Mouse (Mus musculus) liver, adult 2 months (tissue): ENCODE data around the gene Idnk. TPM values are rescaled to one million over a fixed set of nuclear protein-coding genes. Genes with fewer than 3 reads are reported as not detected.

Experiments used
- DNase-seq: peaks from one replicate; pipeline ENCODE4 v3.0.0-alpha.2; 2011; ENCODE audit warnings: low read depth, low spot score; ENCODE audit errors: extremely low read depth
- H3K27ac ChIP-seq: fragments of 200-500 bp; replicated peaks from 2 replicates; pipeline ENCODE4 v1.5.1; 2012; ENCODE audit warnings: low read depth, mild to moderate bottlenecking, control low read depth, inconsistent platforms, low read length; ENCODE audit not compliant: insufficient read depth
- H3K27me3 ChIP-seq: fragments of 200-500 bp; 2 replicates; pipeline ENCODE4 v1.6.1; 2012; ENCODE audit warnings: mild to moderate bottlenecking, moderate library complexity, low read length, inconsistent platforms; ENCODE audit not compliant: control insufficient read depth, insufficient read depth
- H3K36me3 ChIP-seq: fragments of 200-500 bp; 2 replicates; pipeline ENCODE4 v1.6.1; 2012; ENCODE audit warnings: low read length, inconsistent platforms; ENCODE audit not compliant: control insufficient read depth, insufficient read depth
- H3K4me1 ChIP-seq: fragments of 200-500 bp; 2 replicates; pipeline ENCODE4 v1.6.1; 2011; ENCODE audit warnings: low read length; ENCODE audit not compliant: control insufficient read depth, insufficient read depth
- H3K4me3 ChIP-seq: fragments of 200-500 bp; 2 replicates; pipeline ENCODE4 v1.5.1; 2011; ENCODE audit warnings: low read depth, mild to moderate bottlenecking, control low read depth, low read length, moderate library complexity; ENCODE audit not compliant: insufficient read depth
- H3K79me2 ChIP-seq: fragments of 200-500 bp; 2 replicates; pipeline ENCODE4 v1.6.1; 2012; ENCODE audit warnings: inconsistent platforms, mild to moderate bottlenecking, low read length, moderate library complexity; ENCODE audit not compliant: control insufficient read depth, insufficient read depth
- H3K9ac ChIP-seq: fragments of 200-500 bp; 2 replicates; pipeline ENCODE4 v1.6.1; 2012; ENCODE audit warnings: low read depth, mild to moderate bottlenecking, control low read depth, inconsistent platforms, low read length
- CTCF ChIP-seq: fragments of 200-500 bp; IDR thresholded peaks from 2 replicates; pipeline ENCODE4 v1.5.1; 2011; ENCODE audit warnings: low read depth, low read length, control low read depth
- POLR2A ChIP-seq: fragments of 200-500 bp; IDR thresholded peaks from 2 replicates; pipeline ENCODE4 v1.6.1; 2011; ENCODE audit warnings: low read length, control low read depth; ENCODE audit not compliant: insufficient read depth; ENCODE audit errors: extremely low read depth
- WGBS: fragments of 180-500 bp; shearing (Covaris S2); methylation state at CpG from one replicate; pipeline ENCODE4 v1.1.7; 2018; 5-methylcytosine and 5-hydroxymethylcytosine counted together
- polyA plus RNA-seq: library from polyadenylated mRNA; depleted of rRNA; stranded (reverse); fragments of >200 nt; gene quantifications from 2 replicates; pipeline ENCODE4 v1.2.3, GENCODE M21; 2012
- total RNA-seq: library from RNA; depleted of rRNA; stranded (reverse); fragments of >200 nt; gene quantifications from 2 replicates; pipeline ENCODE4 v1.2.3, GENCODE M21; 2014

Idnk gene
- total and polyA plus RNA-seq, 2 experiments, result 26.9 to 34.5 TPM

DNA sequence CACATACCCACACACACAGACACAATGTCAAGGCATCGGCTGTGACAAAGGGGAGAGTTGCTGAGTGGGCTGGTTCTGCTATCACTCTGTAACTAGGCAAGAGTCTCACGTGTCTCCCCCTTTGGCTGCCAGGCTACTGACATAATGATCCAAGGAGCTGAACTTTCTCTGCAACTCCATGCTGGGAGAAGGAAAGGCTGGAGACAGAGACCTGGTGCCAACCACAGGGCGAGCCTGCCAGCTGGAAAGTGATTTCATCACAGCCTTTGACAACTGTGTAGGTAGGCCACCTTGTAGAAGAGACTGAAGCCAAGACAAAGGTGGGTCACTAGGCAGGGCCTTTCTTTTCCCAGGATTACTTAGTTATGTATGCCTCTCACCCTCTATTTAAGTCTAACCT lies 39.8 kb downstream of the Idnk start:
- H3K36me3 ChIP-seq, result peaks cover 17% of the 10 kb centered on the region; the same call in 1 of the 2 replicates
- peak; percentile 75 for DNase-seq
- H3K27me3 ChIP-seq, result no peaks in the 10 kb centered on the region
- H3K4me3 ChIP-seq, result no peak overlapping the region
- H3K27ac ChIP-seq, result no peak overlapping the region
- H3K9ac ChIP-seq, result no peak overlapping the region
- 26% methylated on average over 3 of the region's 3 CpGs for WGBS
- peaks cover 20% of the 10 kb centered on the region for H3K4me1 ChIP-seq
- TF ChIP-seq CTCF (no peak), POLR2A (no peak)
- H3K79me2 ChIP-seq, result peaks cover 32% of the 10 kb centered on the region; the same call in 1 of the 2 replicates

DNA sequence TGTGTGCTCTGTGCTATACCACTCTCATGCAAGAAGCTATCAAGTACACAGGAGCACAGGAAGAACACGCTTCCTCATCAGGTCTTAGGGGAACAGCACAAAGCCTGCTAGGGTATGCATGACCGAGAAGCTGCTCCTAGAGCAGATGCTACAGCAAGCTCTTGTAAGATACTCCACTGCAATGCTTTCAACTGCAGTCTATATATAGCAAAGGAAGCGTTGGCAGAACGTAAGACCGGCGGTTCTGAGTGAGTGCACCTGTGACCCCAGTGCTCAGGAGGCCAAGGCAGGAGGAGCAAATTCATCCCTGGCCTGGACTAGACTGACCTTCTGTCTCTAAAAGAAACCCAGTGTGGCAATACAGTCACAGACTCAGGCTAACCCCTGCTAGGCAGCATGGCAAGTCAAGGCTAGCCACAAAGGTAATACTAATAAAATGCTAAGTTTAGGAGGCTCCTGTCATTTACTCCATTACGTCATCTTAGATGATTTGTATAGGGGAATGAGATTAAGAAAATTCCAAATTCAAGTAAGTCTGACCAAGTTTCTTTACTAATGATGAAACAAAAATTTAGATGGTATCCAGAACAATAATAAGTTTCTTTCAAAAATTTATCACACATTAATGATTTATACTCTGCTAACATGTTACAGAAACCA lies 40.7 kb downstream of the Idnk start:
- Histone ChIP-seq H3K9ac (no peak overlapping the region), H3K79me2 (peaks cover 39% of the 10 kb centered on the region), H3K36me3 (peaks cover 13% of the 10 kb centered on the region; the same call in 1 of the 2 replicates), H3K27ac (no peak overlapping the region), H3K4me1 (peaks cover 23% of the 10 kb centered on the region), H3K4me3 (no peak overlapping the region), H3K27me3 (no peaks in the 10 kb centered on the region)
- TF ChIP-seq POLR2A (no peak), CTCF (no peak)
- DNase-seq, result peak; percentile 72
- WGBS, result 56% methylated on average over 7 of the region's 7 CpGs

DNA sequence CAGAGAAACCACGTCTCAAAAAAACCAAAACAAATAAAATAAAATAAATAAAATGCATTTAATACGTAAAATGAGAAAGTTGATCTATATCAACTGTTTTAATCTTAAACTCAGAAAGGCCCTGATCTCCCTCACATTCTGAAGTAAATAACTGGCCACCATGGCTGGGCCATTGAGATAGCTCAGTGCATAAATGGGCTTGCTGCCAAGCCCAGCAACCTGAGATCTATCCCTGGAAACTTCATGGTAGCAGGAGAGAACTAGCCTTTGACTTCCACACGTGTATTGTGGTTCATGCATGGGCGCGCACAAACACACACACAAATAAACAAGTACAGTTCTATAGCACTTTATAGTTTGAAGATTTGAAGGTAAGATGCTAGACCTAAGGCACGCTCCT lies 43.9 kb downstream of the Idnk start:
- Histone ChIP-seq H3K4me3 (no peak overlapping the region), H3K9ac (no peak overlapping the region), H3K27me3 (no peaks in the 10 kb centered on the region), H3K79me2 (peaks cover 55% of the 10 kb centered on the region), H3K36me3 (peaks cover 2% of the 10 kb centered on the region; the same call in 1 of the 2 replicates), H3K27ac (no peak overlapping the region), H3K4me1 (peaks cover 27% of the 10 kb centered on the region)
- 70% methylated on average over 6 of the region's 6 CpGs for WGBS
- no peak for DNase-seq
- no peak for TF ChIP-seq CTCF

DNA sequence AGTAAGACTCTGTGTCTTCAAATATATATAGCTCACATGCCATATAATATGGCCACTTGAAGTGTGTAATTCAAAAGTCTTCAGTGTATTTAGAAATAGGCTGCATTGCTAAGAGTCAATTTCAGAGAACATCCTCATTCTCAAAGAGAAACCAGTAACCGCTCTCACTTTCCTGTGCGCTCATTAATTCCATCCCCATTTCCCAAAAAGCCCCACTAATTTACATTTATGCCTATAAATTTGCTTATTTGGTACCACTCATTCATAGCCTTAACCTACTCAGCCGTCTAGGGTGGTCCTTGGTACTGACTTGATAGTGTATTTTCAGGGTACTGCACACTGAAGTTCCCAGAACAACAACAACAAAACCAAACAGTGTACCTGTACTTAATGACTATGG lies 44.5 kb downstream of the Idnk start:
- Histone ChIP-seq H3K27me3 (no peaks in the 10 kb centered on the region), H3K79me2 (peaks cover 58% of the 10 kb centered on the region), H3K4me3 (no peak overlapping the region), H3K4me1 (peaks cover 30% of the 10 kb centered on the region), H3K27ac (no peak overlapping the region), H3K36me3 (no peaks in the 10 kb centered on the region), H3K9ac (no peak overlapping the region)
- 91% methylated on average over 3 of the region's 3 CpGs for WGBS
- no peak for DNase-seq
- TF ChIP-seq POLR2A (no peak), CTCF (no peak)

DNA sequence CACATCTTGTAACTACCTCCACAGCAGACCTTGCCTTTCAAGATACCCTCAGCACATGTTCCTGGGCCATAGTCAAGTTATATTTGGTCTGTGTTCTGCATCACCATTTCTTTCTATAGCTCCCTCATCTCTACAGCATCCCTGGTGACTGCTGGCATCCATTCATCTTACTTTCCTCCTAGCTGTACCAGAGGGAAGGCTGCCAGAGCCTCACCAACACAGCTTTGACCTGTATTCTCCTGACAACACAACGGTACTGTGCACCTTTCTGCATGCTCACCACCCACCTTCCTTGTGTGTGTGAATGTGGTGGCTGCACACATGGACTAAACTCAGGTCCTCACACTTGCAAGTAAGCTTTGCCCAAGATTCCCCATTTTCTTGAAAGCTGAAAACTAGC lies 45.5 kb downstream of the Idnk start:
- Histone ChIP-seq H3K27ac (no peak overlapping the region), H3K4me1 (peaks cover 25% of the 10 kb centered on the region), H3K27me3 (no peaks in the 10 kb centered on the region), H3K36me3 (no peaks in the 10 kb centered on the region), H3K79me2 (peaks cover 57% of the 10 kb centered on the region), H3K9ac (no peak overlapping the region), H3K4me3 (no peak overlapping the region)
- WGBS, result 14% methylated on average over 1 of the region's 1 CpGs
- TF ChIP-seq CTCF, result no peak
- DNase-seq, result no peak

DNA sequence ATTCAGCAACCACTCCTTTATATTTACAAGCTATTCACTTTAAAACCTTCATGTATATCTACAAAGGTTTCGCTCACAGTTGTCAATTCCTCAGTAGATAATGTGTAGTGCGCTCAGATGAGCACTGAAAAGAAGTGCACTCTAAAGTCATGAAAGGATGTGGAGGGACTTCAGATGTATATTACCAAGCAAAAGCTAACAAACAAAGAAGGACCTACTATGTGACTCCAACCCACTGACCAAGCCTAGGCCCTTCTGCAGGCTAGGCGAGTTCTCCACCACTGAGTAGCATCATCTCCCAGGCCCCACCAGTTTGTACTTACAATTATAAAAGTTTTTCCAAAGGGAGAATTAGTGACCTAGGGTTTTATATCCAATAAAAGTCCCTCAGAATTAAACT lies 46.8 kb downstream of the Idnk start:
- Histone ChIP-seq H3K79me2 (peaks cover 63% of the 10 kb centered on the region), H3K36me3 (no peaks in the 10 kb centered on the region), H3K4me3 (no peak overlapping the region), H3K27me3 (no peaks in the 10 kb centered on the region), H3K4me1 (peaks cover 21% of the 10 kb centered on the region), H3K27ac (no peak overlapping the region), H3K9ac (no peak overlapping the region)
- 93% methylated on average over 3 of the region's 3 CpGs for WGBS
- TF ChIP-seq CTCF (no peak), POLR2A (no peak)
- no peak for DNase-seq
